Mouse (Mus musculus): ENCODE data around the gene Car5a.

The Car5a gene

GRCm38 (mm10) chr8:121935341-121936294, 9.1 kb downstream of the Car5a start:
- in situ Hi-C loops (cut with MseI, MboI): no loop called here

DNA sequence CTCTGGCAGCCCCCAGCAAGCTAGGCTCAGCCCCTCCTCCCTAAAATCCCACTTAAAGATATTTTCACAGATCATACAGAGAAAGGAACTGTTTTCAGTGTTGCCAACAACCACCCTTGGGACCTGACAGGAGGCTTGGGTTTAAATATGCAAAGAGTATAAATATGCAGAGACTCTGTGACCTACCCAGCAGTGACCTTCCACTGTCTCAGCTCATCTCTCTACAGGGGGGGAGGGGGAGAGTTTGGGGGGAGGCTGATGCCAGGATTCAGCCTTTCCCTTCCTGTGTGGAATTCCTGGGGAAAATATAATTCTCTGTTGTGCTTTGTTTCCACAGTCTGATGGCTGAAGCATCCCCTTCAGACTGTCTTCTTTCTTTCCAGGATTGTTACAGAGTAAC, 9.8 kb downstream of the Car5a start:
- in situ Hi-C loops (cut with MseI, MboI): loop anchor here in 1 of 2 experiments (5.0 kb wide), 1 partner anchor 83 kb away; no protein-coding TSS in a partner anchor

GRCm38 (mm10) chr8:121934506-121934905, 10.2 kb downstream of the Car5a start:
- in situ Hi-C loops (cut with MseI, MboI): loop anchor here in 1 of 2 experiments (5.0 kb wide), 1 partner anchor 82 kb away; no protein-coding TSS in a partner anchor

- in situ Hi-C loops (cut with MseI, MboI): loop anchor here in 1 of 2 experiments (5.0 kb wide), 1 partner anchor 81 kb away; no protein-coding TSS in a partner anchor
These were observed 11.8 kb downstream of the Car5a start for GRCm38 (mm10) chr8:121932668-121933520.

DNA sequence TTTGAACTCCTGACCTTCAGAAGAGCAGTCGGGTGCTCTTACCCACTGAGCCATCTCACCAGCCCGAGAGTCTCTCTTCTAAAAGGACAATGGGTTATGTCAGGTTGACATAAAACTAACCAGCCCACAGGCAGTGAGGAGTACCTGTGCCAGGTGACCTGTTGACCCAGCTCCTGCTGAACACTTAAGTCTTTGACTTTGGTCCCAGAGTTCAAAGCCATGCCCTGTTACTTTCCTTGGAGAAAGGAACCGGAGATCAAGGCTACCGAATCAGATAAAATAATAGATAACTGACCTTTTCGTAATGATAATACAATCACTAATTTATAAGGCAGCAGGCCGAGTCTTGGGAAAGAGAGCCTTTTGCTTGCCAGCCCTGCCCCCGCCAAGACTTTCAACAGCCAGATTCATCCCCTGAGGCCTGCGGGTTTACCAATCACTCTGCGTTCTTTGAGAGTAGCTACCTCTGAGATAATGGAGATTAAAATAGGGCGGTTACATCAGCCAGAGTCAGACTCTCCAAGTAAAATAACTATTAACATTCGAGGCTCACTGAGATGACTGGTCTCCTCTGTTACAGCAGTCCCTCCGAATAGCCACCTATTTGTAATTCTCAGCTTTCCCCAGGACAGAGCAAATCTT, 12.6 kb downstream of the Car5a start:
- in situ Hi-C loops (cut with MseI, MboI): loop anchor here in 1 of 2 experiments (5.0 kb wide), 1 partner anchor 80 kb away; no protein-coding TSS in a partner anchor

DNA sequence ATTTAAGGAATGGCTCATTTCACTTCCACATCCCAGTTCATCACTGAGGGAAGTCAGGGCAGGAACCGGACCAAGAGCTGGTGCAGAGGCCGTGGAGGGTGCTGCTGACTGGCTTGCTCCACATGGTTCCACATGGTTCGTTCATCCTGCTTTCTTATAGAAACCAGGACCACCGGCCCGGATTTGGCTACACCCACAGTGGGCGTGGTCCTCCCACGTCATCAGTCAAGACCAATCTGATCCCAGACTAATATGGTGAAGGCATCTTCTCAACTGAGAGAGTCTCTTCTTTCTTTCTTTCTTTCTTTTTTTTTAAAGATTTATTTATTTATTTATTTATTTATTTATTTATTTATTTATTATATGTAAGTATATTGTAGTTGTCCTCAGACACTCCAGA, 13.1 kb downstream of the Car5a start:
- in situ Hi-C loops (cut with MseI, MboI): loop anchor here in 1 of 2 experiments (5.0 kb wide), 1 partner anchor 79 kb away; no protein-coding TSS in a partner anchor

- in situ Hi-C loops (cut with MseI, MboI): loop anchor here in 1 of 2 experiments (5.0 kb wide), 1 partner anchor 78 kb away; no protein-coding TSS in a partner anchor
These were observed 14.7 kb downstream of the Car5a start for GRCm38 (mm10) chr8:121930047-121930446.

DNA sequence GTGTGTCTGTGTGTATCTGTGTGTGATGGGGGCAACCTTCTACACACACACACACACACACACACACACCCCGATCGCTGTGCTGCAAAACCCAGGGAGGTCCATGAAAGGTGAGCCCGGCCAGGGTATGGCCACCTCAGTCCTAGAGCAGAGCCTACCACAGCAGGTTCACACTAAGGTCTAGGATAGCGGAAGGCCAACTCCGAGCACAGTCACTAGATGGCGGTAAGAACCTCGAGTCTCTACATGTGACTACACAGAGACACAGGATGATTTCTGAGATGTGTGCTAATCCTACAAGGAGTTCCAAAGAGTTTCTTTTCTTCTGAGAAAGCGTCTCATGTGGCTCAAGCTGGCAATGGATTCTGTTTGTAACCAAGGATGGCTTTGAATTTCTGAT, 17.4 kb downstream of the Car5a start:
- in situ Hi-C loops (cut with MseI, MboI): no loop called here

- in situ Hi-C loops (cut with MseI, MboI): no loop called here
These were observed 18.4 kb downstream of the Car5a start for GRCm38 (mm10) chr8:121926266-121926665.

DNA sequence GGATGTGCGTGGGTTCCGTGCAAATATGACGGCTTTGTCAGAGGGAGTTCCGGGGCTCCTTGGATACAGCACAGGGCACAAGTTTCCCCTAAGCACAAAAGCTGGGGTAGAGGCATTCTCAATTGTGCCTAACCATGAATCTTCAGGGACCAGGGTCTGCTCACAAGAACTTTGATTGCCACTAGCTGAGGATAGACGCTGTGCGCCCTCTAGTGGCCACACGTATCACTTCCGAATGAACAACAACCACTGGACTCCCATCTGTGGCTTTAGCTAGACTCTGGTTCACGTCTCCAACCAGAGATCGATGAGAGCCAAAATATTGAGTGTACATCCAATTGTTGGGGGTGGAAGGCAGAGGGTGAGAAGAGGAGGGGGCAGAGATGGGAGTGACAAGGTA, 19.1 kb downstream of the Car5a start:
- in situ Hi-C loops (cut with MseI, MboI): no loop called here

GRCm38 (mm10) chr8:121924681-121925080, 20.0 kb downstream of the Car5a start:
- in situ Hi-C loops (cut with MseI, MboI): no loop called here

GRCm38 (mm10) chr8:121922101-121922500, 22.6 kb downstream of the Car5a start:
- in situ Hi-C loops (cut with MseI, MboI): no loop called here

- in situ Hi-C loops (cut with MseI, MboI): no loop called here
These were observed 23.1 kb downstream of the Car5a start for GRCm38 (mm10) chr8:121921582-121921981.

- in situ Hi-C loops (cut with MseI, MboI): no loop called here
These were observed 25.0 kb downstream of the Car5a start for GRCm38 (mm10) chr8:121919731-121920130.

GRCm38 (mm10) chr8:121919158-121919557, 25.5 kb downstream of the Car5a start:
- in situ Hi-C loops (cut with MseI, MboI): no loop called here

- in situ Hi-C loops (cut with MseI, MboI): loop anchor here in 1 of 2 experiments (5.0 kb wide), 1 partner anchor 66 kb away; no protein-coding TSS in a partner anchor
These were observed 31.3 kb downstream of the Car5a start for GRCm38 (mm10) chr8:121913378-121913777.

DNA sequence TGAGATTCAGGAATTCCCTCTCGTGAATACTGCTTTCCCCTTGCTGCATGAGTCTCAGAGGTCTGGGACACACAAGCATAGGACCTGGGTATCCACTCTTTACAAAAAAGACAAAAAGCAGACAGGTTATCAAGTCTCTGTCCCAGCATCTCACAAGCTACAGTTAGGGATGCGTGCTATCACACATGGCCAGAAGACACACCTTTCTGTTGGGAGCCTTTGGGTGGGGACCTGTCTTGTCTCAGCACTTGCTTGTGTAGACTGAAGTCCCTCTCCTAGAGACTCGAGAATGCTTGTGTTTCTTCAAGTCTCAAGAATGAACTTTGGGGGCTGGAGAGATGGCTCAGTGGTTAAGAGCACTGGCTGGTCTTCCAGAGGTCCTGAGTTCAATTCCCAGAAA, 31.9 kb downstream of the Car5a start:
- in situ Hi-C loops (cut with MseI, MboI): loop anchor here in 1 of 2 experiments (5.0 kb wide), 1 partner anchor 66 kb away; no protein-coding TSS in a partner anchor

GRCm38 (mm10) chr8:121911987-121912386, 32.7 kb downstream of the Car5a start:
- in situ Hi-C loops (cut with MseI, MboI): loop anchor here in 1 of 2 experiments (5.0 kb wide), 1 partner anchor 65 kb away; no protein-coding TSS in a partner anchor

DNA sequence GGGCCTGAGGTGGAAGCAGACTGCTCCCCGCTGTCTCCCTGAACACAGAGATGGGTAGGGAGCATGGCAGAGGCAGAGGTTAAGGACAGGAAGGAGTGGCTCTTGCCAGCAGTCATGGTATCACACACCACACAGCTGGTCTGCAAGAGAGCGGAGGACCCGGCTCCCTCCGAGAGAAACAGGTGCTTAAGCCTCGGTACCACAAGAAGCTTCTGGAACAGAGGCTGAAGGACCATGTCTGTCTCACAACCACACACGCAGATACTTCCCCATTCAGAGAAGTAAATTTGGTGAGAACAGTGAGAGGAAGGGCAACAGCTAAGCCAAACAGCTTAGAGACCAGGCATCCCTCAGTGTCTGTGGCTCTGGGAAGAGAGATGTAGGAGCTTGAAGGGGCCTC, 33.3 kb downstream of the Car5a start:
- in situ Hi-C loops (cut with MseI, MboI): loop anchor here in 1 of 2 experiments (5.0 kb wide), 1 partner anchor 64 kb away; no protein-coding TSS in a partner anchor

DNA sequence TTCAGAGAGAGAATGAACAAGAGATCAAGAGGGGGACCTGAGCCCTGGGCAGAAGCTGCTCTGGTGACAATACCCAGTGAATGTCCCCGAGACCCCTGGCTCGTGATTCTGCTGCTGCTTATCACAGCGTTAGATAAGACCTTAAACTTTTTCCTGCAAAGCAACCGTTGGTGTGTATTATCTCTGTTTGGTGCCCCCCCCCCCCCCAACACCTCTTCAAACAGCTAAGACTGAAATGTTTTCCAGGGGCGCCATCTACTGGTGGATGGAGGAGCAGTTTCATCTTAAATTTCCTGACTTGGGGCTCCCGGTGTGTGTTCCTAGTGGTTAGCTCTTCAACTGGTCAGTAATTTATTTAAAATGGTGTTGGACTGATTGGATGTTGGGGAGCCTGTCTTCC, 35.0 kb downstream of the Car5a start:
- in situ Hi-C loops (cut with MseI, MboI): loop anchor here (5.0 kb wide), 2 partner anchors 57 to 62 kb away; no protein-coding TSS in a partner anchor

DNA sequence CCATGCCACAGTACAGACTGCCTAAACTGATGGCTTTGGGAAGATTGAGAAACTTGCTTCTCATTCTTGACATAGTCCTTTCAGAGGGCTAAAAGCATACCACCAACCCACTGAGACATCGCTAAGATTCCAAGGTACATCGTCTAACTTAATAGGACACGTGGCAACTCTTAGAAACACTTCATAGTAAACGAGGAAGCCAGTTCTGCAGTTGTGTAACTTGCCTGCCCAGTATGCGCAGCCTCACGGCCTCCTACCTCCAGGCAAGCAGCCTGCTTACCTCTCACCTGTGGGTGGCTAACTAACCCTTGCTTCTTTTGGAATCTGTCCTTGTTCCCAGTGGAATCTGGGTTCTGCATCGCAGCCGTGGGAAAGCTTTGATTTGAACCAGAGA, 35.6 kb downstream of the Car5a start:
- in situ Hi-C loops (cut with MseI, MboI): loop anchor here in 1 of 2 experiments (5.0 kb wide), 1 partner anchor 57 kb away; no protein-coding TSS in a partner anchor

Data from mouse trophoblast stem cell (cell line).